Mouse (Mus musculus): ENCODE measurements around the gene Pde6h. TPM values are rescaled to one million over a fixed set of nuclear protein-coding genes. Genes with fewer than 3 reads are reported as not detected.

Gene Pde6h
- polyA plus RNA-seq, 1 experiment from 2014 or later = 0.40 TPM

DNA sequence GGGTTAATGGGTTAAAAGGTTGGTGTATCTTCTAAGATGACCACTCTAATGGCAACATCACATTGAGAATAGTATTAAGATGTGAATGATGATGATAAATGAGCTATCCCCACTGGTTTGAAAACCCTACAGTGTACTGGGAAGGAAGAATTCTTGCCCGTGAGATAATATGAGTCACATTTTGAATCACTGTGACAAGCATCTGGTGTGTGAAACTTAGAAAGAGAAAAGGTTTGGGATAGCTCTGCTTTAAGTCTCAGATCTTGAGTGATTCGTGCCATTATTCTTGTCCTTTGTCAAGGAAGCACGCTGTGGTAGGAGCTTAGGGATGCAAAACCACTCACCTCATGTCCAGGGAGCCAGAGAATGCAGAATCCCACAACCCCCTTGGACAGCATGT lies 75.4 kb downstream of the Pde6h start:
- Histone ChIP-seq H3K36me3 (ENCODE audit: control insufficient read depth, insufficient read depth, low read length) (no peaks in the 10 kb centered on the region), H3K27me3 (ENCODE audit: control insufficient read depth, insufficient read depth, low read length) (no peaks in the 10 kb centered on the region)
- 80% methylated on average over 3 of the region's 3 CpGs for WGBS

DNA sequence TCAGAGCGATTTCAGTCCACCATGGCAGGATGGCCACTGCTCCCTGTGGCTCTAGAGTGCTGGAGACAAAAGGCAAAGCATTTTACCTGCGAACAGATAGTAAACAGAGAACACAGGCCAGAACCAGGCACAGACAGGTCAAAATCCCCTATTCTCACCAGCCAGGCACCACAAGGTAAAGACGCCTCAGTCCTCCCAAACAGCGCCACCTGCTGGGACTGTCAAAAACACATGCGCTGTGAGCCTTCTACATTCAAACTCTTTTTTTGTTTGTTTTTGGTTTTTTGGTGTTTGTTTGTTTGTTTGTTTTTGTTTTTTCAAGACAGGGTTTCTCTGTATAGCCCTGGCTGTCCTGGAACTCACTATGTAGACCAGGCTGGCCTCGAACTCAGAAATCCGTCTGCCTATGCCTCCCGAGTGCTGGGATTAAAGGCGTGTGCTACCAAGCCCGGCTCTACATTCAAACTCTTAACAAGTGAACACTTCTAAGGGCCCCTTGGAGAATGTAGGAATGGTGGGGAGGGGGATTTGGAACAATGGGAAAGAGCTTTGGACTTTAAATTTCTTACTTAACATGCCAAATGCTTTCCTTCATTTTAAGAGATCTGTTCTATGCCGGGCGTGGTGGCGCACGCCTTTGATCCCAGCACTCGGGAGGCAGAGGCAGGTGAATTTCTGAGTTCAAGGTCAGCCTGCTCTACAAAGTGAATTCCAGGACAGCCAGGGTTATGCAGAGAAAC lies 76.2 kb downstream of the Pde6h start:
- Histone ChIP-seq H3K9me3 (ENCODE audit: control insufficient read depth, low read length) (no peaks in the 10 kb centered on the region), H3K36me3 (ENCODE audit: control insufficient read depth, insufficient read depth, low read length) (no peaks in the 10 kb centered on the region), H3K4me3 (ENCODE audit: low read depth, low read length) (no peak overlapping the region), H3K4me2 (replicated peaks; ENCODE audit: low read depth) (no peak overlapping the region), H3K27ac (replicated peaks) (no peak overlapping the region), H3K9ac (ENCODE audit: low read length) (no peak overlapping the region), H3K4me1 (replicated peaks; ENCODE audit: control insufficient read depth, insufficient read depth) (no peaks in the 10 kb centered on the region), H3K27me3 (ENCODE audit: control insufficient read depth, insufficient read depth, low read length) (no peaks in the 10 kb centered on the region)
- ATAC-seq (ENCODE audit: low FRiP score, low TSS enrichment) (no peak), DNase-seq (ENCODE audit: low spot score) (no peak)
- TF ChIP-seq EP300 (optimal IDR thresholded peaks at IDR 0.05) = no peak
- peak; percentile 54 for TF ChIP-seq CTCF (IDR thresholded peaks at IDR 0.05; ENCODE audit: low read depth)
- WGBS = 91% methylated on average over 15 of the region's 15 CpGs

More for the DNA sequence above, 75.4 kb downstream of the Pde6h start:
- DNase-seq (ENCODE audit: low spot score) (no peak), ATAC-seq (ENCODE audit: low FRiP score, low TSS enrichment) (no peak)
- Histone ChIP-seq H3K27ac (replicated peaks) (no peak overlapping the region), H3K4me3 (ENCODE audit: low read depth, low read length) (no peak overlapping the region), H3K4me1 (replicated peaks; ENCODE audit: control insufficient read depth, insufficient read depth) (no peaks in the 10 kb centered on the region), H3K4me2 (replicated peaks; ENCODE audit: low read depth) (no peak overlapping the region), H3K9ac (ENCODE audit: low read length) (no peak overlapping the region), H3K9me3 (ENCODE audit: control insufficient read depth, low read length) (no peaks in the 10 kb centered on the region)
- TF ChIP-seq EP300 (optimal IDR thresholded peaks at IDR 0.05) = no peak

DNA sequence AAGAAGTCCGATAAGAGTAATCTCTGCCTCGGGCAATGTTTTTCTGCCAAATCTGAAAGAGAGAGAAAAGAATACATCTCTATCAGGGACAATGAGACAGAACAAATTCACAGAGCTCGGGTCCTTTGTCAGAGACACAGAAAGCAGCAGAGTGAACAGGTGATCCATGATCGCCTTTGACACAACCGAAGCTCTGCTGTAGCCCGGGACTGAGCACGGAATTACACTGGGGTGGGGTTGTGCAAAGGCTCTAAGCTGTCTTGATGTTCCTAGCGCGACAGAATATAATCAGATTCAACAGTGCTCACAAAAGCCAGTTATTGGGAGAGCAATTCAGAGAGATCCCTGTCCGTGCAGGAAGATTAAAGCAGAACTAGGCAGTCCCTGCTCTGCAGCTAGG lies 77.1 kb downstream of the Pde6h start:
- H3K27ac ChIP-seq (replicated peaks) = no peak overlapping the region
- WGBS = 65% methylated on average over 10 of the region's 10 CpGs
- TF ChIP-seq CTCF (IDR thresholded peaks at IDR 0.05; ENCODE audit: low read depth) = no peak
- TF ChIP-seq EP300 (optimal IDR thresholded peaks at IDR 0.05) = no peak
- H3K4me1 ChIP-seq (replicated peaks; ENCODE audit: control insufficient read depth, insufficient read depth) = no peaks in the 10 kb centered on the region
- no peaks in the 10 kb centered on the region for H3K36me3 ChIP-seq (ENCODE audit: control insufficient read depth, insufficient read depth, low read length)
- ATAC-seq (ENCODE audit: low FRiP score, low TSS enrichment) (no peak), DNase-seq (ENCODE audit: low spot score) (no peak)
- no peaks in the 10 kb centered on the region for H3K9me3 ChIP-seq (ENCODE audit: control insufficient read depth, low read length)
- no peaks in the 10 kb centered on the region for H3K27me3 ChIP-seq (ENCODE audit: control insufficient read depth, insufficient read depth, low read length)
- H3K4me2 ChIP-seq (replicated peaks; ENCODE audit: low read depth) = no peak overlapping the region
- H3K9ac ChIP-seq (ENCODE audit: low read length) = no peak overlapping the region; the same call in 1 of the 2 replicates
- no peak overlapping the region for H3K4me3 ChIP-seq (ENCODE audit: low read depth, low read length)

DNA sequence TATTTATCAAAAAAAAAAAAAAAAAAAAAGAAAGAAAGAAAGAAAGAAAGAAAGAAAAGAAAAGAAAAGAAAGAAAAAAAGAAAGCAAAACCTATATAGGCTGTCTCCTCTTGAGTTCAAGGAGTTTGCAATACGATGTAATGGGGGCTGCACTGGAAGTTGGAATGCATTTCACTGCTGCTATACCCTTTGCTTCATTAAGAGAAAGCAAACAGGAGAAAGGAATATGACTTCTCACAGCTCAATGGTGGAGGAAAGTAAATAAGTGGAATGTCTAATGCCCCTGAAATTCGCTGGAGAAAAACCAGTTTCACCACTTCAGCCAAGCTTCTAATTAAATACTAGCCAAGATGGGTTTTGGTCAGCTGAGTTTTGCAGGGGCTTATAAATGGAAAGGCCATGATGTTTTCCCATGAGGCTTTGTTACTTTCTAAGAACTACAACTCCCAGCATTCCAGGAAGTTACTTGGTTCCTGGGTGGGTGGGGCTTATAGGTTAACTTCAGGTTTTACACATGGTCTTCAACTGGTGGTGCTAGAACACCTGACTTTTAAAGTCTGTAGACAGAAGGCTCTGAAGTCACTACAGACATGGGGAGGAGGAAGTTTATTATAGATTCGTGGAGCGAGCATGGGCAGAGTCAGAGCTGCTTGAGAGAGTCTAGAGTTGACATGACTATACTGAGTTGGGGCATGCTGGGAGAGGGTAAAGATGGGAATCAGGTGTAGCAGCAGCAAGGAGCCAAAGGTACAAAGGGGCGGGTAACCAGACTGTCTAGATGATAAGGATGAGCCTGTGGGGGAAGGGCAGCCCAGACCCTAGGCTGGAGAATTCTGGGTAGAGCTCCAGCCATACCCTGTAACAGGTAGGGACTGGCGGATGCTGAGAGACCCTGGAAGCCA lies 77.9 kb downstream of the Pde6h start:
- 70% methylated on average over 6 of the region's 6 CpGs for WGBS
- DNase-seq (ENCODE audit: low spot score) = no peak
- TF ChIP-seq CTCF (IDR thresholded peaks at IDR 0.05; ENCODE audit: low read depth) = no peak
- no peak for TF ChIP-seq EP300 (optimal IDR thresholded peaks at IDR 0.05)

DNA sequence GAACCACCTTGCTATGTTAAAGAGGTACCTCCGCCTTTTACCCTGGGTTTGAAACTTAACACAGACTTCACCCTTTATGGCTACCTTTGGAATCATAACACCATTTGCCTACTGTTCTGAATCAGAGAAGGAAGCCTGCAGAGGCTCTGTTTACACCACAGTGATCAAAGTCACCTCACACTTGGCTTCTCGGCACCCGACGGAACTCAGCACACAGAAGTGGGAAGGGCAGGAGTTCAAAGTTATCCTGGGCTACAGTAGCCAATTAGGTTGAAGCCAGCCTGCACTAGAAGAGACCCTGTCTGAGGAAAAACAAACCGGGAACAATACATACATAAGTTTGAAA lies 78.5 kb downstream of the Pde6h start:
- TF ChIP-seq CTCF (IDR thresholded peaks at IDR 0.05; ENCODE audit: low read depth) = no peak
- no peak for TF ChIP-seq EP300 (optimal IDR thresholded peaks at IDR 0.05)
- no peak for DNase-seq (ENCODE audit: low spot score)
- Histone ChIP-seq H3K4me1 (replicated peaks; ENCODE audit: control insufficient read depth, insufficient read depth) (no peaks in the 10 kb centered on the region), H3K4me3 (ENCODE audit: low read depth, low read length) (no peak overlapping the region), H3K4me2 (replicated peaks; ENCODE audit: low read depth) (no peak overlapping the region), H3K9ac (ENCODE audit: low read length) (no peak overlapping the region), H3K9me3 (ENCODE audit: control insufficient read depth, low read length) (no peaks in the 10 kb centered on the region), H3K27me3 (ENCODE audit: control insufficient read depth, insufficient read depth, low read length) (no peaks in the 10 kb centered on the region), H3K27ac (replicated peaks) (no peak overlapping the region), H3K36me3 (ENCODE audit: control insufficient read depth, insufficient read depth, low read length) (no peaks in the 10 kb centered on the region)
- no peak for ATAC-seq (ENCODE audit: low FRiP score, low TSS enrichment)
- WGBS = 80% methylated on average over 5 of the region's 5 CpGs

More for the DNA sequence above, 77.9 kb downstream of the Pde6h start:
- H3K27ac ChIP-seq (replicated peaks) = no peak overlapping the region
- H3K4me2 ChIP-seq (replicated peaks; ENCODE audit: low read depth) = no peak overlapping the region
- H3K4me1 ChIP-seq (replicated peaks; ENCODE audit: control insufficient read depth, insufficient read depth) = no peaks in the 10 kb centered on the region
- no peak overlapping the region for H3K9ac ChIP-seq (ENCODE audit: low read length)
- H3K4me3 ChIP-seq (ENCODE audit: low read depth, low read length) = no peak overlapping the region
- no peaks in the 10 kb centered on the region for H3K9me3 ChIP-seq (ENCODE audit: control insufficient read depth, low read length)
- no peaks in the 10 kb centered on the region for H3K27me3 ChIP-seq (ENCODE audit: control insufficient read depth, insufficient read depth, low read length)
- no peaks in the 10 kb centered on the region for H3K36me3 ChIP-seq (ENCODE audit: control insufficient read depth, insufficient read depth, low read length)
- peak; percentile 26; the same call in 1 of the 2 replicates for ATAC-seq (ENCODE audit: low FRiP score, low TSS enrichment)

DNA sequence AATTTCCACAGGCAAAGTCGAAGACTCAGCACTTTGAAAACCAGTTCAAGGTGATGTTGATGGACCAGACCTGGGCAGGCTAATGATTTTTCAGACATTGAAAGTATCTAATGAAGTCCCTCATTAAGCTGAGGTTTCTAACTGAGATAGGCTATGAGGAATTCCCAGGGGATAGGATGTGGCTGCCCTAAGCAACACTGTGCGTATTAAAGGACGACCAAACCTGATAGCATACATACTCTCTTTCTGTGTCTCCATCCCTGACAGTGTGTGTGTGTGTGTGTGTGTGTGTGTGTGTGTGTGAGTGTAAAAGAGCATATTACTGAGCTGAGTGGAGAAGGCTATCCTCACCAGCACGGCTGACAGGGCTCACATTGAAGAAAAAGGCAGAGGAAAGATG lies 80.7 kb downstream of the Pde6h start:
- H3K36me3 ChIP-seq (ENCODE audit: control insufficient read depth, insufficient read depth, low read length) = no peaks in the 10 kb centered on the region
- WGBS = 80% methylated on average over 4 of the region's 4 CpGs
- H3K27ac ChIP-seq (replicated peaks) = no peak overlapping the region
- H3K4me3 ChIP-seq (ENCODE audit: low read depth, low read length) = no peak overlapping the region
- TF ChIP-seq CTCF (IDR thresholded peaks at IDR 0.05; ENCODE audit: low read depth) (no peak), EP300 (optimal IDR thresholded peaks at IDR 0.05) (no peak)
- H3K4me2 ChIP-seq (replicated peaks; ENCODE audit: low read depth) = no peak overlapping the region
- DNase-seq (ENCODE audit: low spot score) (no peak), ATAC-seq (ENCODE audit: low FRiP score, low TSS enrichment) (no peak)
- no peaks in the 10 kb centered on the region for H3K4me1 ChIP-seq (replicated peaks; ENCODE audit: control insufficient read depth, insufficient read depth)
- no peaks in the 10 kb centered on the region for H3K27me3 ChIP-seq (ENCODE audit: control insufficient read depth, insufficient read depth, low read length)
- H3K9me3 ChIP-seq (ENCODE audit: control insufficient read depth, low read length) = no peaks in the 10 kb centered on the region
- H3K9ac ChIP-seq (ENCODE audit: low read length) = no peak overlapping the region
